Mouse (Mus musculus) C2C12 (cell line): ENCODE measurements around the gene Gm3173.
"Not testable (repeated sequence)": the region's sequence is repeated elsewhere in the genome, so short reads cannot be mapped to it uniquely, and the experiment has no call there.

Experiments used
- CEBPB ChIP-seq: IDR thresholded peaks from one replicate; pipeline ENCODE4 v1.6.1; 2011; ENCODE audit warnings: low read depth, mild to moderate bottlenecking, control low read depth, moderate library complexity
- CTCF ChIP-seq: IDR thresholded peaks from one replicate; pipeline ENCODE4 v1.5.1; 2011; ENCODE audit not compliant: control insufficient read depth, insufficient read depth, insufficient read length
- FOSL1 ChIP-seq: IDR thresholded peaks from one replicate; pipeline ENCODE4 v1.8.0; 2011; ENCODE audit warnings: mild to moderate bottlenecking, low read length; ENCODE audit not compliant: poor library complexity, insufficient read depth, severe bottlenecking
- MAX ChIP-seq: IDR thresholded peaks from one replicate; pipeline ENCODE4 v1.6.1; 2011; ENCODE audit warnings: mild to moderate bottlenecking, control low read depth
- MYOD1 ChIP-seq: IDR thresholded peaks from one replicate; pipeline ENCODE4 v1.6.1; 2011; ENCODE audit warnings: low read depth; ENCODE audit not compliant: control insufficient read depth, insufficient read length
- MYOG ChIP-seq: IDR thresholded peaks from one replicate; pipeline ENCODE4 v1.6.1; 2011; ENCODE audit not compliant: control insufficient read depth, insufficient read length; ENCODE audit errors: extremely low read depth
- USF1 ChIP-seq: IDR thresholded peaks from one replicate; pipeline ENCODE4 v1.6.1; 2011; ENCODE audit warnings: low read depth, mild to moderate bottlenecking, control low read depth, moderate library complexity

DNA sequence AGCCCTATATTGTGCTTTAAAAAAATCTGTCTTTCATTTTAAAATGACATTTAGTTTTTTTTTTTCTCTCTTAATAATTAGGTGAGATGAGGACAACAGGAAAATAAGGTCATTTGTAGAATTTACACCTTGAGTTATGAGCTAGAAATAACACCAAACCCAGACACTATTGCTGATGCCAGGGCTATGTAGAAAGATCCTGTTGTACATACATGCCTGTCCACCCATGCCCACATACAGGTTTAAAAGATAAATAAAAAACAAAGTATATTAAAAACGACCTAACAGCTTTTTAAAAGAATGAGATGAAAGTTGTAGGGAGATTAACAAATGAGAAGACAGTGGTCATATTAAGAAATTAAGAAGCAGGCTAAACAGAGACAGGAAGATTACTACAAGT, 20.9 kb upstream of the Gm3173 start:
- TF ChIP-seq CTCF, MAX, USF1, MYOD1, CEBPB, MYOG, FOSL1: not testable (repeated sequence)
